Mouse (Mus musculus): ENCODE measurements at regions not wholly inside any gene's neighbourhood (a gene's known extent, or its start where the extent isn't known, plus 50 kb on each side); places are given as distances from the start of the nearest gene placed in this dataset.
A peak's percentile ranks its signal among the peaks of the same experiment; 100 is the strongest.

DNA sequence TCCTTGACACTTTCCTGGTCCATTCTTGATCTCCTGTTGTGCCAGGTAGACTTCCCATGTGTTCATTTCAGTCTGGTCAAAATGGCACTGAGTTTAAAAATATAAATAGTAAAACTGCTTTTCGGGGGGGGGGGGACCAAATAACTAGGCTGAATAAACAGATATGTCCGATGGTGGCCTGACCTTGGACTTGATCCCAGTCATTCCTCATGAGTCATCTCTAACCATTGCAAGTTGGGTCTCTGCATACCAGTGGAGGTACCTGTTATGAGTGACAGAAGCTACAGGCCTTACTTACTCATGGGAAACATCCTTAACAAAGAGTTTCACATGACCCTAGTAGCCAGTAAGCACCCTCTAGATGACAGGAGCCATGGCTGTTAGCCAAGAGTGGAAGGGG is 76.2 kb upstream of the Ncam1 start:
- H3K27me3 ChIP-seq (ENCODE audit: control insufficient read depth, insufficient read depth, low read length), result no peaks in the 10 kb centered on the region
- H3K27ac ChIP-seq (ENCODE audit: low read depth), result no peak overlapping the region
- H3K9me3 ChIP-seq (replicated peaks; ENCODE audit: control insufficient read depth, low read length), result no peaks in the 10 kb centered on the region
- no peak overlapping the region for H3K4me2 ChIP-seq (ENCODE audit: low read depth, low read length)
- 48% methylated on average over 2 of the region's 2 CpGs for WGBS
- DNase-seq (ENCODE audit: low spot score) (no peak), ATAC-seq (ENCODE audit: insufficient read depth, low read depth) (no peak)
- H3K36me3 ChIP-seq (replicated peaks; ENCODE audit: control insufficient read depth, insufficient read depth, low read length), result no peaks in the 10 kb centered on the region
- no peak overlapping the region for H3K4me3 ChIP-seq (ENCODE audit: low read depth, low read length)
- H3K9ac ChIP-seq (replicated peaks; ENCODE audit: low read depth, low read length), result no peak overlapping the region
- no peak for TF ChIP-seq EP300 (IDR thresholded peaks at IDR 0.05; ENCODE audit: low read depth)
- TF ChIP-seq CTCF (IDR thresholded peaks at IDR 0.05; ENCODE audit: low read depth), result no peak
- peaks cover 6% of the 10 kb centered on the region for H3K4me1 ChIP-seq (ENCODE audit: control insufficient read depth, insufficient read depth)

GRCm38 (mm10) chr9:49873550-49873949 is 74.8 kb upstream of the Ncam1 start:
- Histone ChIP-seq H3K27me3 (ENCODE audit: control insufficient read depth, insufficient read depth, low read length) (no peaks in the 10 kb centered on the region), H3K9ac (replicated peaks; ENCODE audit: low read depth, low read length) (no peak overlapping the region), H3K36me3 (replicated peaks; ENCODE audit: control insufficient read depth, insufficient read depth, low read length) (no peaks in the 10 kb centered on the region), H3K27ac (ENCODE audit: low read depth) (no peak overlapping the region), H3K4me3 (ENCODE audit: low read depth, low read length) (no peak overlapping the region), H3K4me2 (ENCODE audit: low read depth, low read length) (no peak overlapping the region), H3K9me3 (replicated peaks; ENCODE audit: control insufficient read depth, low read length) (no peaks in the 10 kb centered on the region), H3K4me1 (ENCODE audit: control insufficient read depth, insufficient read depth) (peaks cover 6% of the 10 kb centered on the region)
- TF ChIP-seq CTCF (IDR thresholded peaks at IDR 0.05; ENCODE audit: low read depth), result no peak
- no peak for TF ChIP-seq EP300 (IDR thresholded peaks at IDR 0.05; ENCODE audit: low read depth)
- ATAC-seq (ENCODE audit: insufficient read depth, low read depth), result peak; percentile 73
- peak; percentile 43 for DNase-seq (ENCODE audit: low spot score)
- 28% methylated on average over 3 of the region's 3 CpGs for WGBS

- Histone ChIP-seq H3K9ac (replicated peaks; ENCODE audit: low read depth, low read length) (no peak overlapping the region), H3K4me1 (ENCODE audit: control insufficient read depth, insufficient read depth) (0 out of 2 replicates have a peak, but pooled peaks cover 5% of the 10 kb centered on the region), H3K4me3 (ENCODE audit: low read depth, low read length) (no peak overlapping the region), H3K27ac (ENCODE audit: low read depth) (no peak overlapping the region), H3K36me3 (replicated peaks; ENCODE audit: control insufficient read depth, insufficient read depth, low read length) (no peaks in the 10 kb centered on the region), H3K9me3 (replicated peaks; ENCODE audit: control insufficient read depth, low read length) (no peaks in the 10 kb centered on the region), H3K27me3 (ENCODE audit: control insufficient read depth, insufficient read depth, low read length) (no peaks in the 10 kb centered on the region), H3K4me2 (ENCODE audit: low read depth, low read length) (no peak overlapping the region)
- no peak for TF ChIP-seq EP300 (IDR thresholded peaks at IDR 0.05; ENCODE audit: low read depth)
- TF ChIP-seq CTCF (IDR thresholded peaks at IDR 0.05; ENCODE audit: low read depth), result no peak
- 94% methylated on average over 3 of the region's 3 CpGs for WGBS
- no peak for ATAC-seq (ENCODE audit: insufficient read depth, low read depth)
- DNase-seq (ENCODE audit: low spot score), result no peak
These were observed 52.8 kb upstream of the Ncam1 start for GRCm38 (mm10) chr9:49851522-49851921.

GRCm38 (mm10) chr9:49849442-49849841 is 50.7 kb upstream of the Ncam1 start:
- Histone ChIP-seq H3K27me3 (ENCODE audit: control insufficient read depth, insufficient read depth, low read length) (no peaks in the 10 kb centered on the region), H3K36me3 (replicated peaks; ENCODE audit: control insufficient read depth, insufficient read depth, low read length) (no peaks in the 10 kb centered on the region), H3K9me3 (replicated peaks; ENCODE audit: control insufficient read depth, low read length) (no peaks in the 10 kb centered on the region), H3K4me2 (ENCODE audit: low read depth, low read length) (no peak overlapping the region), H3K9ac (replicated peaks; ENCODE audit: low read depth, low read length) (no peak overlapping the region), H3K4me3 (ENCODE audit: low read depth, low read length) (no peak overlapping the region), H3K4me1 (ENCODE audit: control insufficient read depth, insufficient read depth) (peaks cover 18% of the 10 kb centered on the region; the same call in 1 of the 2 replicates), H3K27ac (ENCODE audit: low read depth) (no peak overlapping the region)
- ATAC-seq (ENCODE audit: insufficient read depth, low read depth), result no peak
- whole genome bisulfite sequencing, result 51% methylated on average over 2 of the region's 2 CpGs
- DNase-seq (ENCODE audit: low spot score), result no peak
- TF ChIP-seq EP300 (IDR thresholded peaks at IDR 0.05; ENCODE audit: low read depth) (no peak), CTCF (IDR thresholded peaks at IDR 0.05; ENCODE audit: low read depth) (no peak)

DNA sequence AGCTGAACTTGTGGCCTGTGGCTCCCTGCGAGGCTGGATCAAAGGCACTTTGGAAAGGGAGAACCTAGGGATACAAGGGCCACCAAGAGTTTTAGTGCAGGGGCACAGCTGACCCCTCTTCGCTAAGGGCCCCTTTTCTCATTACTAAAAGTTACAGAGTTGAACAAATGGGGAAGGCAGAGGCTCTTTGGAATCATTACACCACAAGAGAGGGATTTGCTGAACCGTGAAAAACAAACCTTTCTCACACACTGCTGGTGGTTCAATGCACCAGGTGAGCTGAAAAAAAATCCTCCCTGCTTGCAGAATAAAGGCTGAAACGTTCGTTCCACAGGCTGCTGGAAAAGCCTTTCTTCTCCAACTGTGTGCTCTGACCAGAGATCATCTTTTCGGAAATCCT is 50.2 kb upstream of the Ncam1 start:
- H3K9ac ChIP-seq (replicated peaks; ENCODE audit: low read depth, low read length), result no peak overlapping the region
- no peak overlapping the region for H3K27ac ChIP-seq (ENCODE audit: low read depth)
- H3K27me3 ChIP-seq (ENCODE audit: control insufficient read depth, insufficient read depth, low read length), result no peaks in the 10 kb centered on the region
- H3K4me3 ChIP-seq (ENCODE audit: low read depth, low read length), result no peak overlapping the region
- H3K9me3 ChIP-seq (replicated peaks; ENCODE audit: control insufficient read depth, low read length), result no peaks in the 10 kb centered on the region
- DNase-seq (ENCODE audit: low spot score), result no peak
- no peaks in the 10 kb centered on the region for H3K36me3 ChIP-seq (replicated peaks; ENCODE audit: control insufficient read depth, insufficient read depth, low read length)
- no peak overlapping the region for H3K4me2 ChIP-seq (ENCODE audit: low read depth, low read length)
- peaks cover 18% of the 10 kb centered on the region; the same call in 1 of the 2 replicates for H3K4me1 ChIP-seq (ENCODE audit: control insufficient read depth, insufficient read depth)
- WGBS, result 43% methylated on average over 6 of the region's 6 CpGs
- no peak for ATAC-seq (ENCODE audit: insufficient read depth, low read depth)
- TF ChIP-seq CTCF (IDR thresholded peaks at IDR 0.05; ENCODE audit: low read depth) (no peak), EP300 (IDR thresholded peaks at IDR 0.05; ENCODE audit: low read depth) (no peak)
